Mouse (Mus musculus): ENCODE measurements around the gene Cox14.
"Not testable (repeated sequence)": the region's sequence is repeated elsewhere in the genome, so short reads cannot be mapped to it uniquely, and the experiment has no call there.

The Cox14 gene

DNA sequence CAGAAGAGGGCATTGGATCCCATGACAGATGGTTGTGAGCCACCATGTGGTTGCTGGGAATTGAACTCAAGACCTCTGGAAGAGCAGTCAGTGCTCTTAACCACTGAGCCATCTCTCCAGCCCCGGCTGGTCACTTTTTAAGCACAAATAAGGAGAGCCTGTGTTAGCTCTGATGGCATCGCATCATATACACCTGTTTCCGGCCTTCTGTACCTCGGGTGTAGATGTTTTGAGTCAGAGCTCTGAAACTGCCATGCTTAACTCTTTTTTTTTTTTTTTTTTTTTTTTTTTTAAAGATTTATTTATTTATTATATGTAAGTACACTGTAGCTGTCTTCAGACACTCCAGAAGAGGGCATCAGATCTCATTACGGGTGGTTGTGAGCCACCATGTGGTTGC, 1.6 kb downstream of the Cox14 start:
- not testable (repeated sequence) for DNase-seq (ENCODE audit: low spot score)

DNA sequence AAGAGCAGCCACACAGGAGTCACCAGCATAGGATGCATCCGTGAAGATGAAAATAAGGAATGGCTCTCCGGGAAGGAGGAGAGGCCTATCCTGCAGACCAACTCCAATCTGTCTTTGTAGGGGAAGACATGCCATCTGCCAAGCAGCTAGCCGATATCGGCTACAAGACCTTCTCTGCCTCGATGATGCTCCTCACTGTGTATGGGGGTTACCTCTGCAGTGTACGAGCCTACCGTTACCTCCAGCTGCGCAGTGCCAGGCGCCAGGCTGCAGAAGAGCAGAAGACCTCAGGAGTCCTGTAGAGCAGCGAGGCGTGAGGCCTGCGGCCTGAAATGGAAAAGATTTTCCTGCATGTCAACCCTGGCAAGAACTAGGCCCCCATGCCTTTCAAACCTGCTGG, 2.1 kb downstream of the Cox14 start:
- no peak for DNase-seq (ENCODE audit: low spot score)

DNA sequence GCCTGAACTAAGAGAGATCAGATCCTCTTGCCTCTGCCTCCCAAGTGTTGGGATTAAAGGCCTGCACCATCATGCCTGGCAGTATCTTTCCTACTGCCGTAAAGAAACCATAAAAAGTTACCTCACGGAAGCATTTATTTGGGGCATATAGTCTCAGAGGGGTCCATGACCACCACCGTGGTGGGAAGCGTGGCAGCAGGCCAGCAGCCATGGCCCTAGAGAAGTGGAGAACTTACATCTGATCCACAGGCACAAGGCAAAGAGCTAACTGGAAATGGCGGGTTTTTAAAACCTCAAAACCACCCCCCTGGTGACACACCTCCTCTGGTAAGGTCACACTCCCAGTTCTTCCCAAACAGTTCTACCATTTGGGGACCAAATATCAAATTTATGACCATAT, 2.8 kb downstream of the Cox14 start:
- no peak for DNase-seq (ENCODE audit: low spot score)

DNA sequence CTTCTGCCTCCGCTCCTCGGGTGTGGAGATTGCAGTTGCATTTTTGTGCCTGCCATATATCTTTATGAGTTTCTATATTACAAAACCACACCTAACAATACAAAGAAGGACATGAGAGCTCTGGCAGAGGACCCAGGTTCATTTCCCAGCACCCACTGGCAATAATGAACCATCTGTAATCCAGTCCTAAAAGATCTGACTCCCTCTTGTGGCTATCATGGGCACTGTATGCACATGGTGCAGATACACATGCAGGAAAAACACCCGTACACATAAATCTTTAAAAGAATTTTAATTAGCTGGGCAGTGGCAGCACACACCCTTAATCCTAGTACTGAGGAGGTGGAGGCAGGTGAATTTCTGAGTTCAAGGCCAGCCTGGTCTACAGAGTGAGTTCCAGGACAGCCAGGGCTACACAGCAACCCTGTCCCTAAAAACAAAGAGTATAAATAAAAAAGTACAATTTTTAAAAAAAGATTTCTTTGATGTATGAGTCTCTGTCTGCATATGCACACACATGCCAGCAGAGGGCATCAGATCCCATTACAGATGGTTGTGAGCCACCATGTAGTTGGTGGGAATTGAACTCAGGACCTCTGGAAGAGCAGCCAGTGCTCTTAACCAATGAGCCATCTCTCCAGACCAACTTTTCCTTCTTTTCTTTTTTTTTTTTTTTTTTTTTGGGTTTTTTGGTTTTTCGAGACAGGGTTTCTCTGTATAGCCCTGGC, 3.8 kb downstream of the Cox14 start:
- DNase-seq (ENCODE audit: low spot score) = no peak

DNA sequence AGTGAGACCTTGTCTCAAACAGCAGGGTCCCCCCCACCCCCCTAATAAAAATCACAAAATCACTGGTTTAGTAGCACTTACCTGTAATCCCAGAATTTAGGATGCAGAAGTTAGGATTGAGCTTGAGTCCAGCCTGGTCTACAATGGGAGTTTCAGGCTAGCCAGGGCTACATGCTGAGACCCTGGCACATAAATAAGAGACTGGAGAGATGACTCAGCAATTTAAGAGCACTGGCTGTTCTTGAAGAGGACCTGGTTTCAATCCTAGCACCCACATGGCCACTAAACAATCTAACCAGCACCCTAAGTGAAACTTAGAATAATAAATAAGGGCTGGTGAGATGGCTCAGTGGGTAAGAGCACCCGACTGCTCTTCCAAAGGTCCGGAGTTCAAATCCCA, 5.7 kb downstream of the Cox14 start:
- DNase-seq (ENCODE audit: low spot score) = no peak

DNA sequence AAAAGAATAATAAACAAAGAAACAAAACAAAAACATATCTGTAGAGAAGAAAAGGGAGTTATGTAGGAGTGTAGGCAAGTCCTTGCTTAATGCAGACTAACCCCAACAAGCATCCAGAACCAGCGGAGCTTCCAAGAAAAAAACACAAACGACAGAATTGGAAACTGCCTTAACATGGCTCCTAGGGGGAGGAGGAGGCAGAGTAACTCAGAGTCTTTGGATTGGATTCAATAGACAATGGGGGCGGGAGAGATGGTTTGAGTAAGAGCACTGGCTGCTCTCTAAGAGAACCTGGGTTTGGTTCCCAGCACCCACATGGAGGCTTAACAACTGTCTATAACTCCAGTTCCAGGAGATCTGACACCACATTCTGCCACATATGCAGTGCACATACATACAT, 6.3 kb downstream of the Cox14 start:
- no peak for DNase-seq (ENCODE audit: low spot score)

DNA sequence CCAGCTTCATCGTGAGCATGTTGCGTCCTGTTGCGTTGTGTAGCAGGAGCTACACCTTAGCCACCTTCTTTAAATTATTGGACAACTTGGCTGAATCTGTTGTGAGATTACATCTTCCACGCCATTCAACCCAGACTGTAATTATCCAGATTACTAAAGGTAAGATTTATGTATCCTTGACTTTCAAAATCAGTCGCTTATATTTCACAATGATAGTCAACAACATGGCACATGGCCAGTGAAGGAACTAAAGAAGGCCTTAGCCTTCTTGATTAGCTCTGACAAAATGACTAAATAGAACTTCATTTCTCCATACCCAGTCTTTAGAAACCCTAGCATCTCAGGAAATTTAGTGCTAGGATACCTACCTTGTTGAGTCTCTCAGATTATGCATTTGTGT, 7.8 kb downstream of the Cox14 start:
- DNase-seq (ENCODE audit: low spot score) = no peak

DNA sequence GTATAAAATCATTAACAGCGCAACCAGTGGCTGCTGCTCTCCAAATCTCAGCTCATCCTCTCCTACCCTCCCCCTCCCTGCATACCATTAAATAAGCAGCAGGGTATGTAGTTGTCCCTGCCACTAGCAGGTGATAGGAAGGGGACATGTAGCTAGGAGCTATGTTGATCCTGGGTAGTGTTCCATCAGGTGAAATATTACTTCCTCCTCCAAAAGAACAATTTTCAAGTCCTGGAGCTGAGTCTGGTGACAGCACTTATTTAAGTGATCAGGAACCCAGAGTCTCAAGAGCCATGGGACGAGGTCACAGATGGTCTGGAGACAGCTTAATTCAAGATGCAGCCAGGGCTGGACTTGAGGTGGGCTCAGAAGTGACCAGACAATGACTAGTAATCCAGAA, 10.2 kb downstream of the Cox14 start:
- DNase-seq (ENCODE audit: low spot score) = peak; percentile 100

DNA sequence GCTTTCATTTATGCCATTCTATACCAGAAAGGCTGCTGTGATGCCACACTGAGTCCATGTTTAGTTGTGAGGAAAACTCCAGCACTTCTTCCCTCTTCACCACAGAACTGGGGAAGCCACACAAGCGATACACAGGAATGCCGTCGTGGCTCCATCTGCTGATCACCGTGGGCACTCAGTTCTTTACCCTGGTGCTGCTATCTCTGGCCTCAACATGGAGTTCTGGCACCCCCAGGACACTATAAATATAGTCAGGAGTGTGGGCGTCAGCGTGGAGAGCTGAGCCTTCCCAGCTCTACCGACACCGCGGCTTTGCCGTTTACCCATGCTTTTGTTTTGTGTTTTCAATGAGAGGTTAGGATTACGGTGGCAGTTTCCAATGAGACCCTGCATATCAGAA, 11.3 kb downstream of the Cox14 start:
- DNase-seq (ENCODE audit: low spot score) = no peak

DNA sequence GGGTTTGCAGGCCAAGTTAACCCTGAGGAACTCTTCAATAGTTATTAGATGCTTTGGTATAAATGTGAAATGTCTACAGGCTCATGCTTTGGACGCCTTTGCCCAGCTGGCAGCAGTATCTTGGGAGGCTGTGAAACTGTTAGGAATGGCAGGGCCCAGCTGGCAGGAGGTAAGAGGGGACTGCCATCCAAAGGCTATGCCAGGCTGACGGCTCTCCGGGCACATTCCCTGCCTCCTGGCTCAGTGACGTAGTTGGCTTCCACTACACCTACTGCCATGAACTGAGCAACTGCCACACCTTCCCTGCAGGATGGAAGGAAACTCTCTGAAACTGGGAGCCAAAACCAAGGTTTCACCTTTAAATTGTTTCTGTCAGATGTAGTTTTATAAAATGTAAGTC, 14.8 kb downstream of the Cox14 start:
- no peak for DNase-seq (ENCODE audit: low spot score)

DNA sequence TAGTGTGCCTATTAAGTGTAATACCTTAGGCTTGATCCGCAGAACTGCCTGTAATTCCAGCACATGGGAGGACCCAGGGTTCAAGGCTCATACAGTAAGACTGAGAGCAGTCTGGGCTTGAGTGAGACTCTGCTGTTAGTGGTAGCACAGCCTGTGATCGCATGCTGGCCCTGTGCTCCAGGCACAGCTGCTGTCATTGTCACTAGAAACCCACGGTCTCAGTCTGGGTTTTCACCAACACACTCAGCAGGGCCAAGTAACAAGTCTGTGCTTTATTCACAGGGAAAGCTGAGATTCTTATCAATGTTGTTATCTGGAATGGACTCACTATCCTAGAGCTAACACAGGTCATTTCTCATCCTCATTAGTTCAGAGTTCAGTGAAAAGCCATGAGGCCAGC, 28.8 kb downstream of the Cox14 start:
- DNase-seq (ENCODE audit: low spot score) = peak; percentile 30

DNA sequence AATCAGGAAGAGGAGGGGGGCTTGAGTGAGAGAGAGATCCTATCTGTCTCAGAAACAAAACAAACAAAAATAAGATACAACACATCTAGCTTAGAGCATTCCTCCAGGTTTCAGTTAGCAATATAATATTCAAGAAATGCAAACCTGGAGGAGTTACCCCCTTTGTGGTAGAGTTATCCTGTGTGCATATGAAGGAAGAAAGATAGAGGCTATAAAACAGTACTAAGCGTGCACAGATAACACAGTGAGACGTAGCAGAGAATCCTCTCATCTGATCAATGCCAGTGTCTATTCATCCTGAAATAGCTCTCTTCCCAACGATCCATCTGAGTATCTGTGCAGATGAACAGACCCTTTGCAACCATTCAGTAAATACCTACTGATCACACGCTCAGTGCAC, 42.0 kb downstream of the Cox14 start:
- DNase-seq (ENCODE audit: low spot score) = no peak

DNA sequence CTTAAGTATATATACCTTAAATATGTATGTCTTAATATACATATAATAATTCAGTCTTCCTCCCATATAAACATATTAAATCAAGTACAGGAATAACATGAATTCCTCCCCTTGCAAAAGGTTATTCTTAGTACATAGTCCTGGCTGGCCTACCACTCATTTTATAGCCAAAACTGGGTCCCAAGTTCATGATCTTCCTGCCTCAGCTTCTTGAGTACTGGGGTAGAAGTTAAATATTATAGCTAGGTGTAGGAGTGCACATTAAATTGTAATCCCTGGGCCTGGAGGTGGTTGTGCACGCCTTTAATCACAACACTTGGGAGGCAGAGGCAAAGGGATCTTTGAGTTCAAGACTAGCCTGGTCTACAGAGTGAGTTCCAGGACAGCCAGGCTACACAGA, 43.3 kb downstream of the Cox14 start:
- no peak for DNase-seq (ENCODE audit: low spot score)

DNA sequence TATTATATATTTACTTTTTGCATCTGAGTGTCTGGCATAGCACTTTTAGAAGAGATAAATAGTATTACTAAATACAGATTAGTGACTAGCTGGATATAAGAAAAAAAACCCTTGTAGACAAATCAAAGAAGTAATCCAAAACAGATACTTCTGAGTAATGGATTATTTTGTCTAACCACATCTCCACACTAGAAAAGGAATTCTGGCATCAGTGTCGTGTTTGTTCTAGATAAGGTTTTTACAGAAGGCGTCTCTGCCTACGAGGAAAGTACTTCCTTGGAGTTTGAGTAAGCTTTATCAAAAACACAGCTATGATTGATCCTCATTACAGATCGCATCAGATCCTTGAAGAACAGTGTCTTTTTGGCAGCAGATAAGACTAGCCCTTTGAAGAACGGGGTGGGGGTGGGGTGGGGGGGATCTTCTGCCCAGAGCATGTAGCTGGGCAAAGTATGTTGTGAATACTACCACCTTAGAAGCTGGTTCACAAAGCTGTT, 45.6 kb downstream of the Cox14 start:
- no peak for DNase-seq (ENCODE audit: low spot score)

DNA sequence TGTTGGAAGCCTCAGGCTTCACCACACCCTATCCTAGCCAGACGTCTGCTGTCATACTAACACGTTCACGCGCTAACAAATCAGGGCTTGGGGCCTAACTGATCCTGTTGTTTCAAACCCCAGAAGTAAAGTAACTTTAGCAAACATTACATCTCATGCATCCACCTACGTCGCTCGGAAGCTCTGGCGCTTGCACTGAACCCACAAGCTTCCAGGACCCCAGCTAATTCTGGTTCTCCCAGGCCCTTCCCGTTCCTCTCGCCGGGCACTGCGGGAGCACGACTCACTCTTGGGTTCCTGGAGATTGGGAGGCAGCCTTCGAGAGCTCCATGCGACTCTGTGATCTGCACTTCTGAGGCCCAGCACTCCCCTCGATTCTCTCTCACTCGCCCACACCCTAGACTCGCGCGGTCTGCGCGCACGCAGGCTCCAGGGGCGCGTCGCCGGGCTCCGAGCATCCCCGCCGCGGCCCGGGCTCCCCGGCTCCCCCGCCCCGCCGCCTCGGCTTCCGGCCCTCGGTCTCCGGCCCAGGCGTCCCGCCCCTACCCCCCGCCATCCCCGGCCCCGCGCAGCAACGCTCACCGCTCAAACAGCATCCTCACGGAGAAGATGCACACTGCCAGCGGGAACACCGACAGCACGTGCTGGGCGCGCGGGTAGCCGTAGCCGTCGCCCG, 46.3 kb downstream of the Cox14 start:
- peak; percentile 33 for DNase-seq (ENCODE audit: low spot score)

DNA sequence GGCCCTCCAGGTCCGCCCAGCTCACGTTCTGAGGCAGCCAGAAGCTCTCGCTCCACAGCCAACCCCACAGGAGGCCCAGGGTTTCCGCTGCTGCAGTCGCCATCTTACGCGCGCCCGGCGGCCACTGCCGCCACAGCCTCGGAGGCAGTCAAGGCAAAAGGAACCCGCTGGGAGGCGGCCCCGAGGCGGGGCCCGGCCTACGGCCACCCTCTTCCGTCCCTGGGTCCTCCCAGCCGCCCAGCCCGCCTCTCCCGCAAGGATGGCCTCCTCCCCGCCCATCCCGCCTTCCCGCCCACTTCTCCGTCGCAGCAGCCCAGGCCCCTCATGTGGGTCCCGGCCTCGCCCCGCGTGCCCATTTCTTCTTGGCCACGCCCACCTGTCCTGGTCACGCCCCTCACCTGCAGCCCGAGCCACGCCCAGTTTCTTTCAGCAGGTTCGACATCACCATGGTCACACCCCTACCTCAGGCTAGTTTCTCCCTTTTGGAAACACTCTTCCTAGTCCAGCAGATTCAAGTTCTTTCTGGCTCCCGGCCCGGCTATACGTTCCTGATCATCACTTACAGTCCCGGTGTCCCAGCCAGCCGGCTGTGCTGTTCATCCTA, 47.0 kb downstream of the Cox14 start:
- peak; percentile 86 for DNase-seq (ENCODE audit: low spot score)

DNA sequence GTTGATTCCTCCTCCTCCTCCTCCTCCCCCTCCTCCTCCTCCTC, 47.3 kb downstream of the Cox14 start, which contains the start of gene Cers5:
Gene Cers5 (minus strand): TSS at position 5 of the 44 bp plus-strand sequence.
- not testable (repeated sequence) for DNase-seq (ENCODE audit: low spot score)

DNA sequence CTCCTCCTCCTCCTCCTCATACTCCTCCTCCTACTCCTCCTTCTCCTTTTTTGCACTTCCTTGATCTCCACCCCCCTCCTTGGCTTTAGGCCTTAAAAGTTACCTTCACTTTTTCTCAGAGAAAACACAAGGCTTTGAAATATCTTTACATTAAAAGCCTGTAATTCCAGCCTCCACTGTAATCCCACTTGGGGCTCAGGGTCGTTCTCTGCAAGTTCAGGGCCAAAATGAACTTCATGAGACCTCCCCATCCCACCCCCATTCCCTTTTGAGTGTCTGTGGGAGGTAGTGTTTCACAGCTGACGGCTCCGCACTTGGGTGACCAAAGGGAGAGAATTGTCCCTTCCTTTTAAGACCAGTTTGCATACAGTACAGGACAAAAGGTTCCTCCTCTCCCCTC, 47.5 kb downstream of the Cox14 start:
- no peak for DNase-seq (ENCODE audit: low spot score)

All from layer of hippocampus, adult 11-12 months (tissue).